Mouse (Mus musculus) C2C12 (cell line): ENCODE measurements around the gene Pitpnm1. TPM values are rescaled to one million over a fixed set of nuclear protein-coding genes. Genes with fewer than 3 reads are reported as not detected.

Experiments used
- H3K27me3 ChIP-seq: one replicate; pipeline ENCODE4 v1.6.1; 2011; ENCODE audit not compliant: control insufficient read depth, insufficient read depth, insufficient read length
- H3K36me3 ChIP-seq: one replicate; pipeline ENCODE4 v1.6.1; 2011; ENCODE audit not compliant: control insufficient read depth, insufficient read depth
- H3K4me3 ChIP-seq: one replicate; pipeline ENCODE4 v1.5.1; 2011; ENCODE audit warnings: mild to moderate bottlenecking, control low read depth; ENCODE audit not compliant: poor library complexity, insufficient read depth, severe bottlenecking
- H3K79me2 ChIP-seq: one replicate; pipeline ENCODE4 v1.6.1; 2011; ENCODE audit not compliant: control insufficient read depth, insufficient read depth
- H3K79me3 ChIP-seq: one replicate; pipeline ENCODE4 v1.6.1; 2011; ENCODE audit warnings: low read depth, control low read depth
- H3ac ChIP-seq: one replicate; pipeline ENCODE3; 2011; ENCODE audit warnings: low read depth; ENCODE audit not compliant: control insufficient read depth, insufficient read length
- CEBPB ChIP-seq: IDR thresholded peaks from one replicate; pipeline ENCODE4 v1.6.1; 2011; ENCODE audit warnings: low read depth, mild to moderate bottlenecking, control low read depth, moderate library complexity
- CTCF ChIP-seq: IDR thresholded peaks from one replicate; pipeline ENCODE4 v1.5.1; 2011; ENCODE audit not compliant: control insufficient read depth, insufficient read depth, insufficient read length
- FOSL1 ChIP-seq: IDR thresholded peaks from one replicate; pipeline ENCODE4 v1.8.0; 2011; ENCODE audit warnings: mild to moderate bottlenecking, low read length; ENCODE audit not compliant: poor library complexity, insufficient read depth, severe bottlenecking
- MAX ChIP-seq: IDR thresholded peaks from one replicate; pipeline ENCODE4 v1.6.1; 2011; ENCODE audit warnings: mild to moderate bottlenecking, control low read depth
- MYOD1 ChIP-seq: IDR thresholded peaks from one replicate; pipeline ENCODE4 v1.6.1; 2011; ENCODE audit warnings: low read depth; ENCODE audit not compliant: control insufficient read depth, insufficient read length
- MYOG ChIP-seq: IDR thresholded peaks from one replicate; pipeline ENCODE4 v1.6.1; 2011; ENCODE audit not compliant: control insufficient read depth, insufficient read length; ENCODE audit errors: extremely low read depth
- USF1 ChIP-seq: IDR thresholded peaks from one replicate; pipeline ENCODE4 v1.6.1; 2011; ENCODE audit warnings: low read depth, mild to moderate bottlenecking, control low read depth, moderate library complexity
- polyA plus RNA-seq: library from polyadenylated mRNA; unstranded; fragments of >200 nt; fragmentation: generic; extraction: Trizol; gene quantifications from one replicate; pipeline ENCODE4 v1.2.1, GENCODE M21; 2012; ENCODE audit warnings: missing spikeins

The Pitpnm1 gene
- polyA plus RNA-seq, 1 experiment, result 43.1 TPM

- H3K36me3 ChIP-seq, result peaks cover 5% of the 10 kb centered on the region
- no peak overlapping the region for H3ac ChIP-seq
- no peaks in the 10 kb centered on the region for H3K79me2 ChIP-seq
- TF ChIP-seq USF1 (no peak), MYOD1 (no peak), MYOG (no peak), FOSL1 (no peak), CTCF (no peak), CEBPB (no peak), MAX (no peak)
- no peaks in the 10 kb centered on the region for H3K27me3 ChIP-seq
- H3K4me3 ChIP-seq, result no peak overlapping the region
- H3K79me3 ChIP-seq, result no peaks in the 10 kb centered on the region
Measured at GRCm38 (mm10) chr19:4137913-4138312, 38.1 kb downstream of the Pitpnm1 start.

GRCm38 (mm10) chr19:4139446-4139845, 39.6 kb downstream of the Pitpnm1 start, which contains the start of gene Gpr152:
TSS of gene Gpr152 (plus strand) at chr19:4139787.
- TF ChIP-seq MAX (no peak), FOSL1 (no peak), MYOD1 (no peak), CEBPB (no peak), CTCF (no peak), MYOG (no peak), USF1 (no peak)
- Histone ChIP-seq H3K27me3 (no peaks in the 10 kb centered on the region), H3K4me3 (no peak within 1 kb of the TSS), H3ac (no peak within 1 kb of the TSS), H3K79me2 (no peaks in the 10 kb centered on the region), H3K79me3 (no peaks in the 10 kb centered on the region), H3K36me3 (no peaks in the 10 kb centered on the region)

DNA sequence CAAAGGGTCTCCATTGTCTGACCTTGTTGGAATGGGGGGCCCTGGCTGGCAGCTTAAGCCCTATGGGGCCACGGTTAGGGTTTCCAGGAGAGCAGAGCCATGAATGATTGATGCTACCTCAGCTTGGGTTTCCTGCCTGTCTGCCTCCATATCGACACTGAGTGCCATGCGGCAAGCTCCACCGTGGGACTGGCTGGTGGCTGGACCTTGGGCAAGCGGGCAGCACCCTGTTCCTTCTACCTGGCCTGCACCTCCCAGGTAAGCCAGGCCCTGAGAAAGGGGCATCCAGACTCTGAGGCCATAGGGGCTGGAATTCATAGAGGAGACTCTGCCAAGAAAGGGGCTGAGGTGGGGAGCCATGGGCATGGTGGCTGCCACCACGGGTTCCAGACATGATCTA, 40.3 kb downstream of the Pitpnm1 start:
- TF ChIP-seq FOSL1 (no peak), MYOG (no peak), CTCF (no peak), MYOD1 (no peak), CEBPB (no peak), MAX (no peak), USF1 (no peak)
- Histone ChIP-seq H3K4me3 (no peak overlapping the region), H3K79me3 (no peaks in the 10 kb centered on the region), H3ac (no peak overlapping the region), H3K36me3 (no peaks in the 10 kb centered on the region), H3K79me2 (no peaks in the 10 kb centered on the region), H3K27me3 (no peaks in the 10 kb centered on the region)

- H3K36me3 ChIP-seq, result no peaks in the 10 kb centered on the region
- no peaks in the 10 kb centered on the region for H3K79me3 ChIP-seq
- no peak for TF ChIP-seq MYOG
- TF ChIP-seq CEBPB, result no peak
- no peak for TF ChIP-seq FOSL1
- TF ChIP-seq CTCF, result no peak
- TF ChIP-seq MAX, result no peak
- no peak for TF ChIP-seq MYOD1
- no peak for TF ChIP-seq USF1
Measured at GRCm38 (mm10) chr19:4142416-4143173, 42.8 kb downstream of the Pitpnm1 start.

DNA sequence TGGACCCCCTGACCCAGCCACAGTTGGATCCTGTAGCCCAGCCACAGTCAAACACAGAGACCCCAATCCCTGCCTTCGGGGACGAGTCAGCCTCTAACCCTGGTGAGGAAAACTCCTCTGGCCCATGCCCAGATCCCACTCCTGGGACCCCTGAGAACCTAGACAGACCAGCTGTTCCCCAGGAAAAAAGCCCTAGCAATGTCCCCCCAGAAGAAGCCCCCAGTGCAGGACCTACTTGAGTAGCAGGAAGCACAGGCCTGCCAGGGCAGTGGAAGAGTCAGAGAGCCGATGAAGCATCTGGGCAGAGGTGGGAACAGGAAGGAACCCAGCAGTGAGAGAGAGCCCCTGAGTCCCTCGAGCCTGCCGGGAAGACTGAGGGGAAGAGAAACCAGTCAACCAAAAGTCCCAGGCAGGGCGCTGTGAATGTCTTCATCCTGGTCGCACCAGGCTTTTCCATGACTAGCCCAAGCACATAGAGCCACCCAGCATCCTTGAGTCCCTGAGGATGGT, 44.0 kb downstream of the Pitpnm1 start, which contains the start of gene Cabp4:
Gene Cabp4, minus strand, starts transcription at position 275 of the 510 bp plus-strand sequence.
- Histone ChIP-seq H3ac (no peak within 1 kb of the TSS), H3K4me3 (no peak within 1 kb of the TSS), H3K79me2 (peaks cover 3% of the 10 kb centered on the region), H3K27me3 (no peaks in the 10 kb centered on the region), H3K36me3 (no peaks in the 10 kb centered on the region), H3K79me3 (peaks cover 2% of the 10 kb centered on the region)
- no peak for TF ChIP-seq MYOD1
- no peak for TF ChIP-seq USF1
- TF ChIP-seq FOSL1, result no peak
- TF ChIP-seq MYOG, result no peak
- TF ChIP-seq CEBPB, result no peak
- TF ChIP-seq CTCF, result no peak
- TF ChIP-seq MAX, result no peak

More at GRCm38 (mm10) chr19:4142416-4143173, 42.8 kb downstream of the Pitpnm1 start:
- Histone ChIP-seq H3K4me3 (no peak overlapping the region), H3ac (no peak overlapping the region), H3K27me3 (no peaks in the 10 kb centered on the region), H3K79me2 (no peaks in the 10 kb centered on the region)

- Histone ChIP-seq H3K4me3 (no peak overlapping the region), H3K79me3 (peaks cover 12% of the 10 kb centered on the region), H3K79me2 (peaks cover 13% of the 10 kb centered on the region), H3K36me3 (no peaks in the 10 kb centered on the region), H3K27me3 (no peaks in the 10 kb centered on the region), H3ac (no peak overlapping the region)
- TF ChIP-seq MYOG (no peak), CTCF (no peak), CEBPB (no peak), USF1 (no peak), MAX (no peak), FOSL1 (no peak), MYOD1 (no peak)
Measured at GRCm38 (mm10) chr19:4144550-4145498, 45.0 kb downstream of the Pitpnm1 start.
